Mouse (Mus musculus): ENCODE measurements at regions not wholly inside any gene's neighbourhood (a gene's known extent, or its start where the extent isn't known, plus 50 kb on each side); places are given as distances from the start of the nearest gene placed in this dataset.

DNA sequence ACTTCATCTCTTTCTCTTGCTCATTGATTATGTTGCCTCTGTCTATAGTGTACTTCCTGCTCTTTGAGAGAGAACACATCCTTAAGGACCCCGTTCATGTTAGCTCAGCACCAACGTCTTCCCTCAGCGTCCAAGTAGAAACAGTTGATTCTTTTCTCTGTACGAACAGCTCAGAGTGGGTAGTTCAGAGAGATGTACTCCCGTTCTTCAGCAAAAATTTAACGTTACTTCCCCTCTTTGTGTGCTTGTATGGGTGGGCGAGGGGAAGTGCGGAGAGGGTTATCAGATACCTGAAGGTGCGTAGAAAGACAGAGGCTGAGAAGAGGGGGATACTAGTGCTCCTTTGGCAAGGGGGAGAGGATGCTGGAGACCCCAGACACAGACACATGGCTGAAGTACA lies 55.1 kb upstream of the Tab2 start:
- DNase-seq (ENCODE audit: low spot score) (no peak), ATAC-seq (ENCODE audit: insufficient read depth, low read depth) (no peak)
- Histone ChIP-seq H3K27ac (ENCODE audit: low read depth) (no peak overlapping the region), H3K27me3 (ENCODE audit: control insufficient read depth, insufficient read depth, low read length) (no peaks in the 10 kb centered on the region), H3K9me3 (replicated peaks; ENCODE audit: control insufficient read depth, low read length) (no peaks in the 10 kb centered on the region), H3K36me3 (replicated peaks; ENCODE audit: control insufficient read depth, insufficient read depth, low read length) (no peaks in the 10 kb centered on the region), H3K4me3 (ENCODE audit: low read depth, low read length) (no peak overlapping the region), H3K9ac (replicated peaks; ENCODE audit: low read depth, low read length) (no peak overlapping the region), H3K4me2 (ENCODE audit: low read depth, low read length) (no peak overlapping the region), H3K4me1 (ENCODE audit: control insufficient read depth, insufficient read depth) (peaks cover 3% of the 10 kb centered on the region; the same call in 1 of the 2 replicates)
- 68% methylated on average over 9 of the region's 9 CpGs for WGBS
- TF ChIP-seq CTCF (IDR thresholded peaks at IDR 0.05; ENCODE audit: low read depth): no peak
- no peak for TF ChIP-seq EP300 (IDR thresholded peaks at IDR 0.05; ENCODE audit: low read depth)

DNA sequence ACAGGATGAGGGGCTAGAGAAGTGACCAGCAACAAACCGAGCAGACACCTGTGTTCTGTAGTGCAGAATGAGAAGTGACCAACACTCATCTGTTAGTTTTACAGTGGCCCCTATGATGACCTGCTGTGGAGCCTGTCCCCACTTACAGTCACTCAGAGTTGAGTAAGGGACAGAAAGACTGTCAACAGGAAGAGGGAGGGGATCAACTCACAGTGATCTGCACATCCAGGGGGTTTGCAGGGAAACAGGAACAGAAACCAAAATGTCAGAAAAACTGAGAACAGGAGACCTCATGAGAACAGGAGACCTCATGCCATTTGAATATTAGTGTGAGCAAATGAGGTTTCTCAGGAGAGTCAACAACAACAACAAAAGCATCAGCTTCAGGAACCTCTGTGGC lies 53.8 kb upstream of the Tab2 start:
- Histone ChIP-seq H3K4me2 (ENCODE audit: low read depth, low read length) (no peak overlapping the region), H3K27ac (ENCODE audit: low read depth) (no peak overlapping the region), H3K4me1 (ENCODE audit: control insufficient read depth, insufficient read depth) (peaks cover 3% of the 10 kb centered on the region; the same call in 1 of the 2 replicates), H3K4me3 (ENCODE audit: low read depth, low read length) (no peak overlapping the region), H3K9me3 (replicated peaks; ENCODE audit: control insufficient read depth, low read length) (no peaks in the 10 kb centered on the region), H3K9ac (replicated peaks; ENCODE audit: low read depth, low read length) (no peak overlapping the region), H3K36me3 (replicated peaks; ENCODE audit: control insufficient read depth, insufficient read depth, low read length) (no peaks in the 10 kb centered on the region), H3K27me3 (ENCODE audit: control insufficient read depth, insufficient read depth, low read length) (no peaks in the 10 kb centered on the region)
- ATAC-seq (ENCODE audit: insufficient read depth, low read depth) (no peak), DNase-seq (ENCODE audit: low spot score) (no peak)
- 81% methylated on average over 1 of the region's 1 CpGs for WGBS
- no peak for TF ChIP-seq EP300 (IDR thresholded peaks at IDR 0.05; ENCODE audit: low read depth)
- TF ChIP-seq CTCF (IDR thresholded peaks at IDR 0.05; ENCODE audit: low read depth): no peak

DNA sequence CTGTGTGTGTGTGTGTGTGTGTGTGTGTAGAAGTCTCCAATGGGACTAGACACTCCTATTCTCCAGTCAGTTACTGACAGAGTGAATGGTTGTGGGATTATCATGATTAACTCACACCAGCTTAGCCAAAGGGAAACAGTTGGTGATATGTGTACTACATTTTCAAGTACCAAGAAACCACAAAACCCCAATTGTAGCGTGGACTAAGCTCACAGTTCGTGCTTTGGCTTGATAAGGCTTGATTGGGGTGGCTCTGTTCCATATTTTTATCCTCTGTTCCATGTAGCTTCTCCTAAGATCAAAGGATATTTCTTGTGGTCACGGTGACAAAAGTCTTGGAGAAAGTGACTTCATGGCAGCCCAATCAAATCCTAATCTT lies 51.9 kb upstream of the Tab2 start:
- H3K27me3 ChIP-seq (ENCODE audit: control insufficient read depth, insufficient read depth, low read length): no peaks in the 10 kb centered on the region
- no peaks in the 10 kb centered on the region for H3K36me3 ChIP-seq (replicated peaks; ENCODE audit: control insufficient read depth, insufficient read depth, low read length)
- DNase-seq (ENCODE audit: low spot score) (no peak), ATAC-seq (ENCODE audit: insufficient read depth, low read depth) (no peak)
- H3K27ac ChIP-seq (ENCODE audit: low read depth): no peak overlapping the region
- no peak overlapping the region for H3K4me2 ChIP-seq (ENCODE audit: low read depth, low read length)
- TF ChIP-seq CTCF (IDR thresholded peaks at IDR 0.05; ENCODE audit: low read depth) (no peak), EP300 (IDR thresholded peaks at IDR 0.05; ENCODE audit: low read depth) (no peak)
- WGBS: 67% methylated on average over 3 of the region's 3 CpGs
- H3K9me3 ChIP-seq (replicated peaks; ENCODE audit: control insufficient read depth, low read length): no peaks in the 10 kb centered on the region
- no peak overlapping the region for H3K4me3 ChIP-seq (ENCODE audit: low read depth, low read length)
- H3K9ac ChIP-seq (replicated peaks; ENCODE audit: low read depth, low read length): no peak overlapping the region
- no peaks in the 10 kb centered on the region for H3K4me1 ChIP-seq (ENCODE audit: control insufficient read depth, insufficient read depth)

DNA sequence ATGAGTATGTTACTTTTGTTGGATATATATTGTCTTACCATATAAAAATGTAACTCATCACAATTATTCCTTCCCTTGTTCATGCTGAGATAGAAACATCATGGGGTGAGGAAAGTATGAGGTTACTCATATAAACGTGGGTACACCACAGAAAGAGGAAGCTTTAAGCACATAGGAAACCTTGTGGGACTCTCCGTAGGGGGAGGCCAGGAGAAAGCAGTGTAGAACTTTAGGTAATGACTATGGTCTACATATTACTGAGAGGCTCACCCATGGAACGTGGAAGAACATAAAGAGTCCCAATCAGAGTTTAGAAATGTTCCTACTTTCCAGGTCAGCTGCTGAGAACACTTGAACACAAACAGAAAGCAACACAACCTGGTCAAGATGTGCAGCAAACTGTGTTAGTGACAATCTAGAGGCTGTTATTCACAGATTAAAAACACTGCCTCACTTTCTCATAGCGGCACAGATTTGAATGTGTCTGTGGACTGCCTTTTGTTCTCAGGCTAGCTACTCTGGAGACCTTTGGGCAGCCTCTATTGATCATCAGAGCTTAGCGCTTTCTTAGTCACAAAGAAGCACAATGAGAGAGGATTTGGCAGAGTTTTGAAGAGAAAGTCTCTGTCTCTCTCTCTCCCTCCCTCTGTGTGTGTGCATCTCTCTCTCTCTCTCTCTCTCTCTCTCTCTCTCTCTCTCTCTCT lies 51.4 kb upstream of the Tab2 start:
- H3K9ac ChIP-seq (replicated peaks; ENCODE audit: low read depth, low read length): no peak overlapping the region
- no peaks in the 10 kb centered on the region for H3K4me1 ChIP-seq (ENCODE audit: control insufficient read depth, insufficient read depth)
- ATAC-seq (ENCODE audit: insufficient read depth, low read depth): no peak
- H3K4me3 ChIP-seq (ENCODE audit: low read depth, low read length): no peak overlapping the region
- no peaks in the 10 kb centered on the region for H3K9me3 ChIP-seq (replicated peaks; ENCODE audit: control insufficient read depth, low read length)
- no peak overlapping the region for H3K4me2 ChIP-seq (ENCODE audit: low read depth, low read length)
- WGBS: 74% methylated on average over 5 of the region's 5 CpGs
- H3K27ac ChIP-seq (ENCODE audit: low read depth): no peak overlapping the region
- TF ChIP-seq EP300 (IDR thresholded peaks at IDR 0.05; ENCODE audit: low read depth): no peak
- TF ChIP-seq CTCF (IDR thresholded peaks at IDR 0.05; ENCODE audit: low read depth): no peak
- DNase-seq (ENCODE audit: low spot score): no peak
- H3K36me3 ChIP-seq (replicated peaks; ENCODE audit: control insufficient read depth, insufficient read depth, low read length): no peaks in the 10 kb centered on the region
- H3K27me3 ChIP-seq (ENCODE audit: control insufficient read depth, insufficient read depth, low read length): no peaks in the 10 kb centered on the region
